Mouse (Mus musculus): Measurements from ENCODE around the gene Agt.

DNA sequence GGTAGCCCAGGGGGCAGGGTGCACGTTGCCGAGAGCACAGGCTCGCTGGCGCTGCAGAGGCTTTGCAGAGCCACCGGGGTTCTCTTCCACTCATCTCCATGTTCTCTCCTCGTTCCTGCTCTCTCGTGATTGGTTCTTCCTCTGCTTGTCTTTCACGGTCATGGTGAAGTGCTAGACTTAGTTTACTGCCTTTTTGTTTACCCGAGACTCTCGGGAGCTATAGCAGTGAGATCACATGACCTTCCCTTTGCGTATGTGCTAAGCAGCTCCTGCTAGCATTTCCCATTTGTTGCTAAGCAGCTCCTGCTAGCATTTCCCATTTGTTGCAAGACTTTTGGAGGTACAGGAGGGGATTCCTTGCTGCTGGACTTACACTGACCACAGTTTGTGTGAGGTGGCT is 22.2 kb downstream of the Agt start:
- TF ChIP-seq CTCF (IDR thresholded peaks at IDR 0.05; ENCODE audit: low read depth) (no peak), EP300 (optimal IDR thresholded peaks at IDR 0.05) (no peak)

Data from stomach, postnatal 0 days (tissue).